ENCODE assay signal across 8 mouse cellular contexts in genomic region chr10:127326828-127327227, GRCm38 (mm10). TPM values are rescaled to one million over a fixed set of nuclear protein-coding genes. Genes with fewer than 3 reads are reported as not detected.
DNase-seq lines count a peak whose midpoint lies in the region; ATAC-seq and TF ChIP-seq lines count a peak whose summit lies in the region.

No protein-coding gene starts in this region.

- H3K9me3 ChIP-seq in embryonic facial prominence, embryonic 12.5 days, result no peaks in the 10 kb centered on the region
- no peaks in the 10 kb centered on the region for H3K9me3 ChIP-seq in liver, embryonic 12.5 days (replicated peaks)

- peak overlapping the region; percentile 41 for H3K4me3 ChIP-seq in left cerebral cortex, adult 2 months
- peak overlapping the region; percentile 41 for H3K4me3 ChIP-seq in embryonic facial prominence, embryonic 12.5 days
- peak overlapping the region; percentile 63 for H3K4me3 ChIP-seq in liver, embryonic 12.5 days

- DNase-seq in left cerebral cortex, adult 2 months (ENCODE audit: extremely low spot score in 1 of 2, low spot score in 2 of 2), result no peak
- no peak for DNase-seq in left cerebral cortex, postnatal 14 days (ENCODE audit: low spot score in 2 of 2)
- peak; percentile 39 to 50 for DNase-seq in heart, postnatal 14 days
- DNase-seq in spleen, adult 18-20 months, result no peak
- no peak for DNase-seq in left cerebral cortex, postnatal 36 days (ENCODE audit: low spot score in 2 of 2)

- ATAC-seq in embryonic facial prominence, embryonic 12.5 days (ENCODE audit: insufficient number of reproducible peaks, insufficient read depth, low FRiP score, low TSS enrichment), result no peak
- ATAC-seq in liver, embryonic 12.5 days, result no peak; the same call in 1 of the 2 replicates
- ATAC-seq in megakaryocyte progenitor cell, adult 5-6 weeks (replicated peaks; ENCODE audit: poor library complexity), result no peak

- no peak for TF ChIP-seq CTCF in left cerebral cortex, adult 2 months (IDR thresholded peaks at IDR 0.05)

- no peak overlapping the region for H3K27ac ChIP-seq in left cerebral cortex, adult 2 months
- no peak overlapping the region for H3K27ac ChIP-seq in embryonic facial prominence, embryonic 12.5 days
- H3K27ac ChIP-seq in liver, embryonic 12.5 days, result no peak overlapping the region

- peak overlapping the region; percentile 86 for H3K4me2 ChIP-seq in embryonic facial prominence, embryonic 12.5 days (replicated peaks)
- peak overlapping the region; percentile 90 for H3K4me2 ChIP-seq in liver, embryonic 12.5 days

- H3K36me3 ChIP-seq in embryonic facial prominence, embryonic 12.5 days, result peaks cover 3% of the 10 kb centered on the region; the same call in 1 of the 2 replicates
- peaks cover 20% of the 10 kb centered on the region for H3K36me3 ChIP-seq in liver, embryonic 12.5 days

- intact Hi-C loops in left cerebral cortex, adult 2 months (cut with DNase I), result no loop called here
- intact Hi-C loops in left cerebral cortex, postnatal 14 days (cut with DNase I), result no loop called here
- intact Hi-C loops in heart, postnatal 14 days (cut with DNase I), result no loop called here
- intact Hi-C loops in left cerebral cortex, postnatal 36 days (cut with DNase I), result no loop called here

- H3K9ac ChIP-seq in embryonic facial prominence, embryonic 12.5 days, result peak overlapping the region; percentile 44
- H3K9ac ChIP-seq in liver, embryonic 12.5 days, result peak overlapping the region; percentile 75

- H3K27me3 ChIP-seq in embryonic facial prominence, embryonic 12.5 days, result peaks cover 70% of the 10 kb centered on the region
- H3K27me3 ChIP-seq in liver, embryonic 12.5 days (replicated peaks), result peaks cover 51% of the 10 kb centered on the region

- WGBS in embryonic facial prominence, embryonic 12.5 days, result 5% methylated on average over 29 of the region's 29 CpGs
- WGBS in liver, embryonic 12.5 days (ENCODE audit: insufficient replicate concordance), result 13% methylated on average over 29 of the region's 29 CpGs

- peaks cover 17% of the 10 kb centered on the region for H3K4me1 ChIP-seq in embryonic facial prominence, embryonic 12.5 days
- H3K4me1 ChIP-seq in liver, embryonic 12.5 days, result peaks cover 72% of the 10 kb centered on the region

RNA-seq across cellular contexts. Expression of gene Arhgap9, which starts 5.1 kb away (rescaled TPM):
- total RNA-seq in left cerebral cortex, adult 2 months (2021), result 1 to 10 TPM in 1 of 2 experiments, under 1 TPM in 1; 0.47 to 1.2 TPM
- total RNA-seq in left cerebral cortex, postnatal 14 days (2021), result 1 to 10 TPM in 1 of 2 experiments, under 1 TPM in 1; 0.66 to 1.2 TPM
- polyA plus RNA-seq in embryonic facial prominence, embryonic 12.5 days (2016; fragmentation: Nextera tagmentation; extraction: Ambion mirVana), result 1.8 and 2.6 TPM in 2 replicates
- 1 to 10 TPM; 3.1 to 4.5 TPM for total RNA-seq in heart, postnatal 14 days (2021)
- polyA plus RNA-seq in liver, embryonic 12.5 days (2016; fragmentation: Nextera tagmentation; extraction: Ambion mirVana), result 15.9 and 16.9 TPM in 2 replicates
- total RNA-seq in left cerebral cortex, postnatal 36 days (2021), result 1 to 10 TPM in 1 of 2 experiments, under 1 TPM in 1; 0.94 to 1.1 TPM
- 37.1 and 38.0 TPM in 2 replicates for total RNA-seq in megakaryocyte progenitor cell, adult 5-6 weeks (2015)
- total RNA-seq in megakaryocyte progenitor cell, adult 5-6 weeks (2017), result 37.3 and 39.5 TPM in 2 replicates

RNA-seq across cellular contexts. Expression of gene Gli1, which starts 14.9 kb away (rescaled TPM):
- total RNA-seq in left cerebral cortex, adult 2 months (2021), result 1 to 10 TPM; 3.3 to 4.5 TPM
- 1 to 10 TPM; 1.6 to 1.9 TPM for total RNA-seq in left cerebral cortex, postnatal 14 days (2021)
- 15.5 and 16.4 TPM in 2 replicates for polyA plus RNA-seq in embryonic facial prominence, embryonic 12.5 days (2016; fragmentation: Nextera tagmentation; extraction: Ambion mirVana)
- total RNA-seq in heart, postnatal 14 days (2021), result 1 to 10 TPM; 1.4 to 2.4 TPM
- 0.94 and 1.1 TPM in 2 replicates for polyA plus RNA-seq in liver, embryonic 12.5 days (2016; fragmentation: Nextera tagmentation; extraction: Ambion mirVana)
- total RNA-seq in left cerebral cortex, postnatal 36 days (2021), result 1 to 10 TPM; 1.9 to 2.9 TPM
- not detected in 2 replicates for total RNA-seq in megakaryocyte progenitor cell, adult 5-6 weeks (2015)
- not detected in 2 replicates for total RNA-seq in megakaryocyte progenitor cell, adult 5-6 weeks (2017)

RNA-seq across cellular contexts. Expression of gene Mars, which starts 15.2 kb away (rescaled TPM):
- total RNA-seq in left cerebral cortex, adult 2 months (2021), result 10 to 100 TPM; 55.3 to 61.5 TPM
- total RNA-seq in left cerebral cortex, postnatal 14 days (2021), result 10 to 100 TPM; 59.1 to 61.5 TPM
- polyA plus RNA-seq in embryonic facial prominence, embryonic 12.5 days (2016; fragmentation: Nextera tagmentation; extraction: Ambion mirVana), result 138 and 142 TPM in 2 replicates
- 10 to 100 TPM; 39.2 to 45.9 TPM for total RNA-seq in heart, postnatal 14 days (2021)
- 192 and 193 TPM in 2 replicates for polyA plus RNA-seq in liver, embryonic 12.5 days (2016; fragmentation: Nextera tagmentation; extraction: Ambion mirVana)
- total RNA-seq in left cerebral cortex, postnatal 36 days (2021), result 10 to 100 TPM; 54.9 to 60.1 TPM
- total RNA-seq in megakaryocyte progenitor cell, adult 5-6 weeks (2015), result 88.3 and 93.1 TPM in 2 replicates
- 196 and 210 TPM in 2 replicates for total RNA-seq in megakaryocyte progenitor cell, adult 5-6 weeks (2017)

RNA-seq across cellular contexts. Expression of gene Inhbe, which starts 27.4 kb away (rescaled TPM):
- under 1 TPM in 1 of 2 experiments, not detected in 1; 0.29 TPM for total RNA-seq in left cerebral cortex, adult 2 months (2021)
- total RNA-seq in left cerebral cortex, postnatal 14 days (2021), result under 1 TPM in 1 of 2 experiments, not detected in 1; 0.13 TPM
- polyA plus RNA-seq in embryonic facial prominence, embryonic 12.5 days (2016; fragmentation: Nextera tagmentation; extraction: Ambion mirVana), result 0.03 TPM in 1 of 2 replicates, not detected in the other
- total RNA-seq in heart, postnatal 14 days (2021), result not detected
- 0.10 and 0.16 TPM in 2 replicates for polyA plus RNA-seq in liver, embryonic 12.5 days (2016; fragmentation: Nextera tagmentation; extraction: Ambion mirVana)
- under 1 TPM; 0.15 to 0.20 TPM for total RNA-seq in left cerebral cortex, postnatal 36 days (2021)
- 0.02 TPM in 1 of 2 replicates, not detected in the other for total RNA-seq in megakaryocyte progenitor cell, adult 5-6 weeks (2015)
- total RNA-seq in megakaryocyte progenitor cell, adult 5-6 weeks (2017), result not detected in 2 replicates

RNA-seq across cellular contexts. Expression of gene Mbd6, which starts 38.0 kb away (rescaled TPM):
- total RNA-seq in left cerebral cortex, adult 2 months (2021), result 10 to 100 TPM; 42.2 to 52.4 TPM
- 10 to 100 TPM; 41.2 to 44.7 TPM for total RNA-seq in left cerebral cortex, postnatal 14 days (2021)
- polyA plus RNA-seq in embryonic facial prominence, embryonic 12.5 days (2016; fragmentation: Nextera tagmentation; extraction: Ambion mirVana), result 17.2 and 23.3 TPM in 2 replicates
- 10 to 100 TPM; 29.9 to 32.0 TPM for total RNA-seq in heart, postnatal 14 days (2021)
- polyA plus RNA-seq in liver, embryonic 12.5 days (2016; fragmentation: Nextera tagmentation; extraction: Ambion mirVana), result 8.5 and 9.8 TPM in 2 replicates
- total RNA-seq in left cerebral cortex, postnatal 36 days (2021), result 10 to 100 TPM; 32.9 to 54.4 TPM
- 41.9 and 44.0 TPM in 2 replicates for total RNA-seq in megakaryocyte progenitor cell, adult 5-6 weeks (2015)
- 4.1 and 6.8 TPM in 2 replicates for total RNA-seq in megakaryocyte progenitor cell, adult 5-6 weeks (2017)

Comparison
In these comparisons a context has a peak if more than half of its experiments do, and no peak if none do; other contexts are left out.
1. DNase-seq: peak in heart, postnatal 14 days (2 of 2); none in left cerebral cortex, adult 2 months (0 of 2), left cerebral cortex, postnatal 14 days (0 of 2), spleen, adult 18-20 months (0 of 2) and left cerebral cortex, postnatal 36 days (0 of 2).
2. RNA of gene Arhgap9, which starts 5.1 kb away (total RNA-seq): 37.1 to 39.5 TPM in megakaryocyte progenitor cell, adult 5-6 weeks; 3.1 to 4.5 TPM in heart, postnatal 14 days, 0.47 to 1.2 TPM in left cerebral cortex, adult 2 months, 0.66 to 1.2 TPM in left cerebral cortex, postnatal 14 days and 0.94 to 1.1 TPM in left cerebral cortex, postnatal 36 days; every median in the first group is over 4 times any median in the second.
3. Peak in every context shown above with its lines, with median percentiles within 50 percentile points of each other: H3K4me3 ChIP-seq.